Mouse (Mus musculus) gastrocnemius, postnatal 4 days (tissue): ENCODE data around the gene Lrrc8c. TPM values are rescaled to one million over a fixed set of nuclear protein-coding genes. Genes with fewer than 3 reads are reported as not detected.
A peak's percentile ranks its signal among the peaks of the same experiment; 100 is the strongest.

Experiments used
- DNase-seq, 2 experiments: peaks; one replicate each; pipeline ENCODE4 v3.0.0; 2021 to 2022; ENCODE audit warnings: low spot score in 2 of 2, mixed read lengths in 2 of 2
- total RNA-seq, 2 experiments: library from RNA; stranded (reverse); gene quantifications; 2 replicates each; pipeline ENCODE4 v1.2.3; 2021

The Lrrc8c gene
- total RNA-seq, 2 experiments from 2014 or later = 20.8 to 21.4 TPM

GRCm38 (mm10) chr5:105593630-105594029, 74.4 kb downstream of the Lrrc8c start:
- DNase-seq = no peak

- no peak for DNase-seq
These were observed 79.7 kb downstream of the Lrrc8c start for GRCm38 (mm10) chr5:105598866-105599265.

- no peak for DNase-seq
These were observed 80.1 kb downstream of the Lrrc8c start for GRCm38 (mm10) chr5:105599315-105599714.

GRCm38 (mm10) chr5:105600998-105601397, 81.8 kb downstream of the Lrrc8c start:
- no peak for DNase-seq

- no peak for DNase-seq
These were observed 83.4 kb downstream of the Lrrc8c start for GRCm38 (mm10) chr5:105602585-105602984.

- no peak for DNase-seq
These were observed 86.5 kb downstream of the Lrrc8c start for GRCm38 (mm10) chr5:105605736-105606135.

GRCm38 (mm10) chr5:105609683-105610082, 90.5 kb downstream of the Lrrc8c start:
- DNase-seq = no peak

GRCm38 (mm10) chr5:105613002-105613401, 93.8 kb downstream of the Lrrc8c start:
- no peak for DNase-seq

GRCm38 (mm10) chr5:105614000-105614399, 94.8 kb downstream of the Lrrc8c start:
- no peak for DNase-seq

- DNase-seq = no peak
These were observed 95.7 kb downstream of the Lrrc8c start for GRCm38 (mm10) chr5:105614682-105615434.

GRCm38 (mm10) chr5:105615871-105616454, 96.8 kb downstream of the Lrrc8c start:
- DNase-seq = no peak

- DNase-seq = no peak
These were observed 97.3 kb downstream of the Lrrc8c start for GRCm38 (mm10) chr5:105616538-105616937.

GRCm38 (mm10) chr5:105618510-105618909, 99.3 kb downstream of the Lrrc8c start:
- DNase-seq = no peak

GRCm38 (mm10) chr5:105619666-105620065, 100.5 kb downstream of the Lrrc8c start:
- DNase-seq = no peak

- peak; percentile 36 to 76 for DNase-seq
These were observed 101.4 kb downstream of the Lrrc8c start for GRCm38 (mm10) chr5:105620505-105621116.

GRCm38 (mm10) chr5:105623074-105623713, 104.0 kb downstream of the Lrrc8c start:
- no peak for DNase-seq

GRCm38 (mm10) chr5:105624257-105624656, 105.1 kb downstream of the Lrrc8c start:
- DNase-seq = no peak

- DNase-seq = no peak
These were observed 106.4 kb downstream of the Lrrc8c start for GRCm38 (mm10) chr5:105625504-105626150.

- no peak for DNase-seq
These were observed 107.2 kb downstream of the Lrrc8c start for GRCm38 (mm10) chr5:105626355-105626754.

GRCm38 (mm10) chr5:105627093-105627492, 107.9 kb downstream of the Lrrc8c start:
- DNase-seq = no peak

- no peak for DNase-seq
These were observed 110.8 kb downstream of the Lrrc8c start for GRCm38 (mm10) chr5:105629955-105630354.
